Mouse (Mus musculus): ENCODE measurements around the gene Krt1.

The Krt1 gene

GRCm38 (mm10) chr15:101850694-101851093, at the start of gene Krt1:
Gene Krt1 (minus strand): TSS chr15:101850794.
- DNase-seq, result no peak

GRCm38 (mm10) chr15:101895216-101895615, 44.6 kb upstream of the Krt1 start:
- no peak for DNase-seq

- DNase-seq, result no peak
These were observed 42.2 kb upstream of the Krt1 start, which contains the start of gene Krt76 for GRCm38 (mm10) chr15:101892820-101893219. Gene Krt76 (minus strand): TSS chr15:101892920.

- no peak for DNase-seq
These were observed 29.2 kb upstream of the Krt1 start for GRCm38 (mm10) chr15:101879776-101880175.

- no peak for DNase-seq
These were observed 27.4 kb upstream of the Krt1 start for GRCm38 (mm10) chr15:101878041-101878440.

- no peak for DNase-seq
These were observed 23.8 kb upstream of the Krt1 start for GRCm38 (mm10) chr15:101874383-101874782.

- DNase-seq, result no peak
These were observed 22.6 kb upstream of the Krt1 start for GRCm38 (mm10) chr15:101873231-101873630.

- no peak for DNase-seq
These were observed 18.8 kb upstream of the Krt1 start, which contains the start of gene Krt77 for GRCm38 (mm10) chr15:101869431-101869830. Gene Krt77 (minus strand): TSS chr15:101869705.

- DNase-seq, result no peak
These were observed 16.2 kb upstream of the Krt1 start for GRCm38 (mm10) chr15:101866754-101867153.

- DNase-seq, result no peak
These were observed 10.0 kb upstream of the Krt1 start for GRCm38 (mm10) chr15:101860421-101861130.

- DNase-seq, result peak in 1 of 2 experiments; percentile 29
These were observed 9.2 kb upstream of the Krt1 start for GRCm38 (mm10) chr15:101859735-101860170.

GRCm38 (mm10) chr15:101858673-101859425, 8.3 kb upstream of the Krt1 start:
- DNase-seq, result no peak

GRCm38 (mm10) chr15:101856696-101857095, 6.1 kb upstream of the Krt1 start:
- no peak for DNase-seq

- no peak for DNase-seq
These were observed 5.1 kb upstream of the Krt1 start for GRCm38 (mm10) chr15:101855732-101856131.

- DNase-seq, result no peak
These were observed 3.7 kb upstream of the Krt1 start for GRCm38 (mm10) chr15:101854294-101854693.

- DNase-seq, result no peak
These were observed 2.0 kb upstream of the Krt1 start for GRCm38 (mm10) chr15:101852571-101852970.

GRCm38 (mm10) chr15:101845971-101846403, 4.6 kb downstream of the Krt1 start:
- peak in 1 of 2 experiments; percentile 21 for DNase-seq

GRCm38 (mm10) chr15:101843192-101843591, 7.4 kb downstream of the Krt1 start:
- DNase-seq, result no peak

- no peak for DNase-seq
These were observed 15.7 kb downstream of the Krt1 start for GRCm38 (mm10) chr15:101834784-101835328.

- DNase-seq, result no peak
These were observed 17.5 kb downstream of the Krt1 start for GRCm38 (mm10) chr15:101833131-101833530.

GRCm38 (mm10) chr15:101829441-101829840, 21.2 kb downstream of the Krt1 start:
- no peak for DNase-seq

GRCm38 (mm10) chr15:101821786-101822185, 28.8 kb downstream of the Krt1 start:
- no peak for DNase-seq

GRCm38 (mm10) chr15:101817875-101818274, 32.7 kb downstream of the Krt1 start, which contains the start of gene Krt2:
Gene Krt2 (minus strand): TSS chr15:101818169.
- DNase-seq, result no peak
